Mouse (Mus musculus) neural tube, embryonic 13.5 days (tissue): ENCODE measurements at regions not wholly inside any gene's neighbourhood (a gene's known extent, or its start where the extent isn't known, plus 50 kb on each side); places are given as distances from the start of the nearest gene placed in this dataset.
"Not testable (repeated sequence)": the region's sequence is repeated elsewhere in the genome, so short reads cannot be mapped to it uniquely, and the experiment has no call there.

Experiments used
- ATAC-seq: fragments of 200-750 bp; cut with Nextera tagmentation; 2 replicates; pipeline ENCODE4 v1.8.0; 2017; ENCODE audit warnings: low read depth, mild to moderate bottlenecking, moderate TSS enrichment, moderate library complexity
- H3K27ac ChIP-seq: fragments of 300-500 bp; sonication (generic); replicated peaks from 2 replicates; pipeline ENCODE4 v1.5.1; 2015; ENCODE audit warnings: moderate library complexity, mild to moderate bottlenecking, inconsistent platforms
- H3K27me3 ChIP-seq: fragments of 300-500 bp; sonication (generic); 2 replicates; pipeline ENCODE4 v1.6.1; 2015; ENCODE audit warnings: mild to moderate bottlenecking, inconsistent platforms
- H3K36me3 ChIP-seq: fragments of 300-500 bp; sonication (generic); 2 replicates; pipeline ENCODE4 v1.6.1; 2015; ENCODE audit warnings: mild to moderate bottlenecking, inconsistent platforms
- H3K4me1 ChIP-seq: fragments of 300-500 bp; sonication (generic); replicated peaks from 2 replicates; pipeline ENCODE4 v1.6.1; 2015; ENCODE audit warnings: inconsistent platforms
- H3K4me2 ChIP-seq: fragments of 300-500 bp; sonication (generic); 2 replicates; pipeline ENCODE4 v1.6.1; 2015; ENCODE audit warnings: inconsistent platforms, mild to moderate bottlenecking, moderate library complexity
- H3K4me3 ChIP-seq: fragments of 300-500 bp; sonication (generic); 2 replicates; pipeline ENCODE4 v1.5.1; 2015; ENCODE audit warnings: mild to moderate bottlenecking, inconsistent platforms
- H3K9ac ChIP-seq: fragments of 300-500 bp; sonication (generic); 2 replicates; pipeline ENCODE4 v1.6.1; 2015; ENCODE audit warnings: moderate library complexity, mild to moderate bottlenecking, inconsistent platforms
- H3K9me3 ChIP-seq: fragments of 300-500 bp; sonication (generic); 2 replicates; pipeline ENCODE4 v1.6.1; 2016; ENCODE audit warnings: inconsistent platforms
- WGBS: fragments of 180-500 bp; shearing (Covaris S2); methylation state at CpG from one replicate; pipeline ENCODE4 v1.1.7; 2015; 5-methylcytosine and 5-hydroxymethylcytosine counted together

DNA sequence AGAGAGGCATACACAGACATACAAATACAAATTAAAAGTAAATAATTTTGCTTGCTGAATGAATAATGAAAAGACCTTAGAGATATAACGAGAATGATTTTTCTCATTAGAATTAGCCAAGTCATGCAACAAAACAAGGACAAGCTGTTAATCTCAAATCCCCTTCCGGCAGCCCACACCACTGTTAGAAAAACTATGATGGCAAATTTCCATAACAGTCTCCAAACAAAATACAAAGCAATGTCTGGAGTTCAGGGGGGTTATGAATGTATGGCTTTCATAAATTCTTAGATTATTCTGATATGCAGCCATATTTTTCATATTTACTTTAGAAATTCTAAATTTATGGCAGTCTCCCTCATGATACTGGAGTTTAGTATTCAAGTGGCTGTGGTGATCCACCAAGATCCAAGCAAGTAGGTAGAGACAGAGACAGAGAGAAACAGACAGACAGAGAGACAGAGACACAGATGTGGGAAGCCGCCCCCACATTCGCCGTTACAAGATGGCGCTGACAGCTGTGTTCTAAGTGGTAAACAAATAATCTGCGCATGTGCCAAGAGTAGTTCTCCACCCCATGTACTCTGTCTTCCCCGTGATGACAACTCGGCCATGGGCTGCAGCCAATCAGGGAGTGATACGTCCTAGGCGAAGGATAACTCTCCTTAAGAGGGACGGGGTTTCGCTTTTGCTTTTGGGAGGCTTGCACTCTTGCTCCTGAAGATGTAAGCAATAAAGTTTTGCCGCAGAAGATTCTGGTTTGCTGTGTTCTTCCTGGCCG lies 458.0 kb upstream of the Dab2 start:
- H3K36me3 ChIP-seq, H3K4me2 ChIP-seq: not testable (repeated sequence)

DNA sequence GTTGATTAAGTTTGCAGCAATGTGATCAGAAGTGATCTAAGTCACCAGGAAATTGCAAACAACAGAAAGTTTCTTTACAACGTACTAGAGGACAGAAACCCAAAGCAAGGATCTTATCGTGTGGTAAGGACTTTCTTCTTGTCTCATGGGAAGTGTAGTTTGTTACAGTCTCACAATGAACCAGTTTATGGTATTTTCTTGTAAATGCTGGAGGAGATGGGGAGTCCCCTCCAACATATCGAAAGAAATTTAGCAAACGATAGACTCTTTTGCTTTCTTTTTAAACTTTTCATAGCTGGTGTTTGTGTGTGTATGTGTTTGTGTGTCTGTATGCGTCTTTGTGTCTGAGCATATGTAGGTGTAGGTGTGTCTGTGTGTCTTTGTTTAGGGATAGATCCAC lies 453.0 kb upstream of the Dab2 start:
- no peak for ATAC-seq
- no peak overlapping the region for H3K9ac ChIP-seq
- H3K9me3 ChIP-seq: no peaks in the 10 kb centered on the region
- no peaks in the 10 kb centered on the region for H3K4me1 ChIP-seq
- no peak overlapping the region for H3K4me2 ChIP-seq
- no peaks in the 10 kb centered on the region for H3K27me3 ChIP-seq
- no peaks in the 10 kb centered on the region for H3K36me3 ChIP-seq
- no peak overlapping the region for H3K4me3 ChIP-seq
- H3K27ac ChIP-seq: no peak overlapping the region
- WGBS: 86% methylated on average over 5 of the region's 5 CpGs

More for the DNA sequence above, 458.0 kb upstream of the Dab2 start:
- not testable (repeated sequence) for H3K9ac ChIP-seq, H3K4me1 ChIP-seq, H3K9me3 ChIP-seq, H3K27ac ChIP-seq, ATAC-seq, H3K4me3 ChIP-seq, H3K27me3 ChIP-seq
- 93% methylated on average over 15 of the region's 15 CpGs for WGBS

DNA sequence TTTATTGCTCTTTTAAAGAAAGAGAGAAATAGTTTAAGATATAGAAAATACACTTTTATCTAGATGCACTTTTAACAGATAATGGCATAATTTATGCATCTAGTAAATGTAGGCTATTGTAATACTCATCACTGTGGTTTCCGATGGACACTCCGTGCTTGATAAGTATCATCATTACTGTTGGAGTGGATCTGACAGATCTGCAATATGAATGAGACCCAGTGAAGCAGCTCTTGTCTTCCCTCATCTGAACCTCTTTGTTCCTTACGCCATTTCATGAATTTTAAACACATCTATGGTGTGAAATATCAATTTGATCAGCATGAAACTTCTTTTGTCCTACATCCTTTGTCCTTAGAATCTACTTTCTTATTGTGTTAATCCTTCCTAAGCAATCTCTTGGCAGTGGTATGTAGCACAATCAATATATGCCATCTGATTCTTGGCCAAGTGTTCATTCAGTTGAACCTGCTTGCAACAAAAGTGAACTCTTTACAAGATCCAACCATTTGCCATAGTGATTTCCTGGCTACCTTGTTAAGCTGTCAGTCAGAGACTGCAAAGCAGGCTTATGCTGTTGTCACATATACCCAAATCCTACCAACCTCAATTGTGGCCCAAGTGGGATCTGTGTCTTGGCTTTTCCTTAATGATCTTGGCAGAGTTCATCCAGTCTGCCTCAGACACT lies 452.0 kb upstream of the Dab2 start:
- H3K4me2 ChIP-seq: no peak overlapping the region
- no peak overlapping the region for H3K27ac ChIP-seq
- no peaks in the 10 kb centered on the region for H3K9me3 ChIP-seq
- no peak overlapping the region for H3K9ac ChIP-seq
- no peak for ATAC-seq
- WGBS: 58% methylated on average over 3 of the region's 3 CpGs
- H3K4me3 ChIP-seq: no peak overlapping the region
- no peaks in the 10 kb centered on the region for H3K36me3 ChIP-seq
- H3K27me3 ChIP-seq: no peaks in the 10 kb centered on the region
- H3K4me1 ChIP-seq: no peaks in the 10 kb centered on the region

DNA sequence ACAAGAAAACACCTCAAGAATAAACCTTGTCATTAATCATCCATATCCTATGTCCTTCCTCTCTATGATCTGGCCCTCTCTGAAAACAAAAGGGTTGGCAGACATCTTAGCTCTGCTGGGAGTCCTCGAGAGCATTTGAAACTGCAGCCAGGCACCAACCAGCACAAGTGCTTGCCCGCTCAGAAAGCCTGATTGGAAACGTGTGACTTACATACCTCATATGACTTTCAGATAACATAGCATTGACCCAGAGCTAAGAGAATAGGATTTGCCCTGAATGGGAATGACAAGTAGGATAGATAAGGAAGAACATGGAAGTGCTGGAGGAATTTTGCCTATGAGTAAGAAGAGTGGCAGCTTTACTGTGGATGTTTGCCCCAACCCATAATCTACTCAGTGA lies 447.1 kb upstream of the Dab2 start:
- no peak overlapping the region for H3K4me3 ChIP-seq
- H3K4me1 ChIP-seq: no peaks in the 10 kb centered on the region
- no peak for ATAC-seq
- no peaks in the 10 kb centered on the region for H3K27me3 ChIP-seq
- no peak overlapping the region for H3K4me2 ChIP-seq
- H3K9me3 ChIP-seq: no peaks in the 10 kb centered on the region
- H3K36me3 ChIP-seq: no peaks in the 10 kb centered on the region
- H3K9ac ChIP-seq: no peak overlapping the region
- 77% methylated on average over 3 of the region's 3 CpGs for WGBS
- H3K27ac ChIP-seq: no peak overlapping the region

DNA sequence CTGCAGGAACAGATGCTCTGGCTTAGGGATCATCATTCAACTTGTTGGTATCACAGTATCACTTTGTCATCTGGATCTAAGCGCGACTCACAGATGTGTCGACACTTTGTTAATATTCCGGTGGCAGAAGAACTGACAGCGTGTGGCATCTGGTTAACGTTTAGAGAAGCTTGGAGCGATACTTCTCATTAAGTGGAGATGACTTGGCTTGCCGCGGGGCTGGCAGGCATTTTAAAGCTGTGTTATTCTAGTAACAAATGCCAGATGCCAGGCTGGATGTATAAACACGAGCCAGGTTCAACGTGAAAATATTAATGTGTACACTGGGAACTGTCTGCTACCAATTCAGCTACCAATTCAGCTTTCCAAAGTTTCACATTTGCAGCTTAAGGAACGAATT lies 430.3 kb upstream of the Dab2 start:
- no peaks in the 10 kb centered on the region for H3K36me3 ChIP-seq
- no peak overlapping the region for H3K4me2 ChIP-seq
- no peaks in the 10 kb centered on the region for H3K27me3 ChIP-seq
- no peak for ATAC-seq
- 70% methylated on average over 12 of the region's 12 CpGs for WGBS
- H3K4me1 ChIP-seq: no peaks in the 10 kb centered on the region
- H3K4me3 ChIP-seq: no peak overlapping the region
- no peak overlapping the region for H3K27ac ChIP-seq
- no peaks in the 10 kb centered on the region for H3K9me3 ChIP-seq
- no peak overlapping the region for H3K9ac ChIP-seq

DNA sequence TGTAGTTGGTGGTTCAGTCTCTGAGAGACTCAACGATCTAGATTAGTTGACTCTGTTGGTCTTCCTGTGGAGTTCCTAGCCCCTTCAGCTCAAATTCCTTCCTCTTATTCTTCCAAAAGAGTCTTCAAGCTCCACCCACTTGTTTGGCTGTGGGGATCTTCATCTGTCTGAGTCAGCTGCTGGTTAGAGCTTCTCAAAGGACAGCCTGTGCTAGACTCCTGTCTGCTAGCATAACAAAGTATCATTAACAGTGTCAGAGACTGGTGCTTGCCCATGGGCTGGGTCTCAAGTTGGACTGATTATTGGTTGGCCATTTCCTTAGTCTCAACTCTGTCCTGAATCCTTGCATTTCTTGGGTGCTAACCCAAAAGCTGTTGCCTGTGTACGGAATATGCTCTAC lies 429.7 kb upstream of the Dab2 start:
- H3K9me3 ChIP-seq: no peaks in the 10 kb centered on the region
- no peak for ATAC-seq
- WGBS: 88% methylated on average over 2 of the region's 2 CpGs

DNA sequence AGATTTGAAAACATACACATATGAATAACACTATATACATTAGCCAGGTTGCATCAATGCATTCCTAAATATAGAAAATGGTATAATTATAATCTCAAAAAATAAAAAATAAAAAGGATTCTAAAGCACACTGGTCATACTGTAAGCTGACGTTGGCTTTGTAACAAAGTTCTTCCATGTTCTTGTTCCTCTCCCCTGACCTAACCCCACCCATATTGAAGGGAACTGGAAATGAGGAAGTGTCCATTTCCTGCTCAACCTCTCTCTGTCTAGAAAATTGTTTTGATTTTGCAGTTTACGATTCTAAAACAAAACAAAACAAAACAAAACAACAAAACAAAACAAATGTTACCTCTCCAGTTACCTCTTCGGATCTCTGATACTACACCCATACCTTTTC lies 427.5 kb upstream of the Dab2 start:
- H3K4me1 ChIP-seq: no peaks in the 10 kb centered on the region
- H3K27me3 ChIP-seq: no peaks in the 10 kb centered on the region
- H3K36me3 ChIP-seq: no peaks in the 10 kb centered on the region
- H3K9me3 ChIP-seq: no peaks in the 10 kb centered on the region
- ATAC-seq: no peak
- no peak overlapping the region for H3K9ac ChIP-seq
- H3K27ac ChIP-seq: no peak overlapping the region
- no peak overlapping the region for H3K4me2 ChIP-seq
- 84% methylated on average over 3 of the region's 3 CpGs for WGBS
- H3K4me3 ChIP-seq: no peak overlapping the region

More for the DNA sequence above, 429.7 kb upstream of the Dab2 start:
- Histone ChIP-seq H3K27me3 (no peaks in the 10 kb centered on the region), H3K9ac (no peak overlapping the region), H3K36me3 (no peaks in the 10 kb centered on the region), H3K4me2 (no peak overlapping the region), H3K4me1 (no peaks in the 10 kb centered on the region), H3K4me3 (no peak overlapping the region), H3K27ac (no peak overlapping the region)

DNA sequence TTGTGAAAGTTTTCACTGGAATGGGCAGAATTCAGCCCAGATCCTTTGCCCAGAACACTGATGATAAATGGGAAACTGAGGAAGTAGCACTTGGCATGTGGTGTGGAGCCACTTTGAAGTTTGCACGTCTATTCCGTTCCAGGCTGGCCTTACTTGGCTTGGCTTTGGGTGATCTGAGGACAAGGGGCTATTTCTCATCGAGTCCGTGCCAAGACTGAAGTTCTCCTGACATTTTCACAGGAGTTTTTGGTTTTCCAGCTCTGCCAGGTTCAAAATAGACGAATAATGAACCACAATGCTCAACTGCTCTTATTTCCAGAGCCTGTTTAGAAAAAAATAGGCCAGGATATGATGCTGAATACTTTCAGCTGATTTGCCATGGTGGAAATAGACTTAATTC lies 421.8 kb upstream of the Dab2 start:
- Histone ChIP-seq H3K9me3 (no peaks in the 10 kb centered on the region), H3K36me3 (no peaks in the 10 kb centered on the region), H3K27me3 (no peaks in the 10 kb centered on the region), H3K4me1 (no peaks in the 10 kb centered on the region), H3K4me2 (no peak overlapping the region), H3K4me3 (no peak overlapping the region), H3K9ac (no peak overlapping the region), H3K27ac (no peak overlapping the region)
- 88% methylated on average over 5 of the region's 5 CpGs for WGBS
- no peak for ATAC-seq

DNA sequence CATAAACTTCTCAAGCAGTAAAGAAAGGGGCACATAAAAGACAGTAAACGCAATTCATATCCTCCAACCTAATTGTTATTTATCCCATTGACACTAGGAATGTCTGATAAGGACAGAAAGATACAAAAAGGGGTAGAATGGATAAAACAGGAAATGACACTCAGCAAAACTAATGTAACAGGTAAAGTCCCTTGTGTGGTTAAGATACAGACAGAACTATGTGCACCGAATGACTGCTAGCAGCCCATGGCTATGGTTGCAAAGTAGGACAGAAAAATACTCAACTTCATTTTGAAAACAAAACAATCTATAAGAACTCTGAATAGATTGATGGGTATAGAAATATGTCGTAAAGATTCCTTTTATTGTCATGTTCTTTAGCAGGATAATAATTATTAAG lies 408.4 kb upstream of the Dab2 start:
- H3K4me2 ChIP-seq: no peak overlapping the region
- ATAC-seq: no peak
- H3K4me3 ChIP-seq: no peak overlapping the region
- H3K27ac ChIP-seq: no peak overlapping the region
- no peaks in the 10 kb centered on the region for H3K9me3 ChIP-seq
- WGBS: 94% methylated on average over 3 of the region's 3 CpGs
- no peaks in the 10 kb centered on the region for H3K36me3 ChIP-seq
- H3K27me3 ChIP-seq: no peaks in the 10 kb centered on the region
- no peaks in the 10 kb centered on the region for H3K4me1 ChIP-seq
- no peak overlapping the region for H3K9ac ChIP-seq

DNA sequence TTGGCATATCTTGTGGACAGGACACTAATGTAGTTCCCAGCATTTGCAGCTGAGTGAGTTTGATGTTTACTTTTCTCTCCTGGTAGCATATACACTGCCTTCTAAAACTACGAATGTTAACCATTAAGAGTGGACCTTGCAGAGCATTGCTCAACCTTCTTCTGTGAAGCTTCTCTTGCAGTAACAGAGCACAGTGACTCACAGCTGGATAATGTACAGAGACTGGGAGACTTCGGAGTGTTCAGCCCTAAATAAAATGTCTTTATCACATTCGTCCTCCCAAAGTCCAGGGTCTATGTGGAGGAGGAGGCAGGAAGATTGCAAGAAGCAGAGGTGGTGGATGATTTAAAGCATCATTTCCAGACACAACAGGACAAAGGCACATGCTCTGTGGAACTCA lies 407.6 kb upstream of the Dab2 start:
- Histone ChIP-seq H3K36me3 (no peaks in the 10 kb centered on the region), H3K4me3 (no peak overlapping the region), H3K4me2 (no peak overlapping the region), H3K27ac (no peak overlapping the region), H3K9ac (no peak overlapping the region), H3K9me3 (no peaks in the 10 kb centered on the region), H3K27me3 (no peaks in the 10 kb centered on the region), H3K4me1 (no peaks in the 10 kb centered on the region)
- 80% methylated on average over 3 of the region's 3 CpGs for WGBS
- ATAC-seq: no peak

DNA sequence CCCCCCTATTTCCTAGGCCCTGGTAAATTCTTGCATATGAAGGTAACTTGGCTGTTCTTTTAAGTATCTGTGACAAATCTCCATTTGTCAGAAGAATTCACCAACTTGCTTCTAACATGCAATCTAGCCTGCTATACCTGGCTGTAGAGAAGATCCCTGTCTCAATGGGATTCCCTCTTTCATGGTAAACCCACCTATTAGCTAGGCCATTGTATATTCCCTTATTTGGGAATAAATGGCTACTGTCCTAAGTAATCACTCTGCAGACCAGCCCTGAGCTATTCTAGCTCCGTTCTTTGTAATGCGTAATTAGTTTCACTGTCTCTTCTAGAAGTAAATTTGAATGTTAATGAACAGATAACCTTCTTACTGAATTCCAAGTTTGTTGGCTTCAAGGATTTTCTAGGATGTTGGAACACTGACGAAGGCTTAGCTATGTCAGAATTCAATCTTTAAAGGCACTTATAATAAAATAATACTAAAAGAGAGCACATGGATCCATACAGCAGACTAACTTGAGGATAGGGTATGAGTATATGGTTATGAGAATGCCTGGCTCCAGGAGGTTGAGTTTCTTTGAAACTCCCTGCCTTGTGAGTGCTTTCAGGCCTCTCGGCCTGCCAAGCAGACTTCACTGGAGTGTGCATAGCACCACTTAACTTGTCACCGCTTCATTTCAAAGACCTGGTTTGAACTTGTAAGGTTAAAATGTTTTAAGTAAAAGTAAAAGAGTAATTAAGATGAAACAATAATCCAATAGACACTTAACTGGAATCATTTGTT lies 403.7 kb upstream of the Dab2 start:
- WGBS: 78% methylated on average over 5 of the region's 5 CpGs
- not testable (repeated sequence) for ATAC-seq, H3K9ac ChIP-seq, H3K4me3 ChIP-seq, H3K36me3 ChIP-seq, H3K27me3 ChIP-seq, H3K9me3 ChIP-seq, H3K4me1 ChIP-seq, H3K27ac ChIP-seq, H3K4me2 ChIP-seq

DNA sequence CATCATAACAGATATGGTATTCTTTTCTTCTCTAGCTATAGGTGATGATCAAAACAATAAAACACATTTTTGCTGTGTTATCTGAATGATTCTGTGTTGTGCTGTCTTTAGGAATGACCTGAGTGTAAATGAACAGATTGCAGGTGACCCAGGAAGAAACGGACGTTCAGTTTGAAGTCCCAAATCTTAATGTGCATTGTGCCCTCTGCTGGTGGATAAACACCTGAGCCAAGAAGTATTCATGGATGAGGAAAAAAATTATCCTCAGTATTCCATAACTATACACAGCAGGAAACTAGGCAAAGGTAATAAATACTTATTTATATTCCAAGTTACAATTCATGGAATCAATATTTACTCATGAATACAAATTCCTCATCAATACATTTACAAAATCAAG lies 384.3 kb upstream of the Dab2 start:
- H3K4me1 ChIP-seq: no peaks in the 10 kb centered on the region
- no peaks in the 10 kb centered on the region for H3K36me3 ChIP-seq
- no peaks in the 10 kb centered on the region for H3K9me3 ChIP-seq
- H3K27me3 ChIP-seq: no peaks in the 10 kb centered on the region
- H3K4me2 ChIP-seq: no peak overlapping the region
- H3K4me3 ChIP-seq: no peak overlapping the region
- no peak overlapping the region for H3K27ac ChIP-seq
- H3K9ac ChIP-seq: no peak overlapping the region
- 7% methylated on average over 2 of the region's 2 CpGs for WGBS
- ATAC-seq: no peak
